Mouse (Mus musculus) megakaryocyte-erythroid progenitor cell, adult 5-6 weeks (primary cell): ENCODE results near the gene Cdh4. TPM values are rescaled to one million over a fixed set of nuclear protein-coding genes. Genes with fewer than 3 reads are reported as not detected.

Source experiments
- ATAC-seq: replicated peaks from 2 replicates; pipeline ENCODE4 v1.8.0; 2016; ENCODE audit warnings: mild to moderate bottlenecking, inconsistent platforms; ENCODE audit not compliant: severe bottlenecking, poor library complexity, low FRiP score, low TSS enrichment
- total RNA-seq, 2 experiments: library from RNA; stranded (forward) in 1 of 2; stranded (reverse) in 1 of 2; fragments of 200-1000, 215-1000 nt in 1 of 2; fragments of >200 nt in 1 of 2; fragmentation: Nextera tagmentation in 1 of 2; gene quantifications; 2 replicates each; pipeline ENCODE4 v1.2.3; 2014 to 2017

Cdh4 gene
- total RNA-seq, 2 experiments from 2014 or later: not detected

DNA sequence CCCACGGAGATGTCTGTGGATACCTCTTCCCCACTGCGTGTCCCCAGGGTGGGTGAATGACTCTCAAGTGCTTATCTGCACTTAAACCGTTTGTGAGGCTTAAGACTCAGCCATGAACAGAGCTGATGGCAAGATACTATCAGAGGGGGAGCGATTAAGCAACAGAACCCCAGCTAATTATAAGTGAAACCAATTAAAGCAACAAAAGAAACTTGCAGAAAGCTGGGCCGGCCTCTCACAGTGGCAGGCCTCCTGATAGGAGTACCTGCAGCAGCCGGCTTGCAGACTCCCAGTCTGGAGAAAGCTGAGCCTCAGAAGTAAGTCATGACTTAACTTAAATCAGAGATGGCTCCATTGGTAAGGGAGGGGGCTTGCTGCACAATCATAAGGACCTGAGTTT is 93.0 kb downstream of the Cdh4 start:
- ATAC-seq: no peak

DNA sequence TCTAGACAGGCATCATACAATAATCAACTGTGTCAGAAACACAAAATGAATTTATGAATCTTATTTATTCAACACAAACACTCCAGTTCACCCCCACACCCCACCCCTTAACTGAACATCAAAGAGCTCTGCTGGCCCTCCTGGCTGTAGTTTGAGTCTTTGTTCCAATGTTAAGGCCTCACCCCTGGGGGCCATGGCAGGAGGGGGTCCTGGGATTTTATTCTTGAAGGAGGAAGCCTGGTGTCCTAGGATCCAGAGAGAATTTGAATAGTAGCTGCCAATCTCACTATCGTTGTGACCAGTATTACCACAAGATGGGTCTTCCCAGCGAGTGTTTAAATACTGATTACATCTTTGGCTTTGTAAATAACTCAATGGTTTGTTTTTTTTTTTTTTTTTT is 94.5 kb downstream of the Cdh4 start:
- no peak for ATAC-seq

DNA sequence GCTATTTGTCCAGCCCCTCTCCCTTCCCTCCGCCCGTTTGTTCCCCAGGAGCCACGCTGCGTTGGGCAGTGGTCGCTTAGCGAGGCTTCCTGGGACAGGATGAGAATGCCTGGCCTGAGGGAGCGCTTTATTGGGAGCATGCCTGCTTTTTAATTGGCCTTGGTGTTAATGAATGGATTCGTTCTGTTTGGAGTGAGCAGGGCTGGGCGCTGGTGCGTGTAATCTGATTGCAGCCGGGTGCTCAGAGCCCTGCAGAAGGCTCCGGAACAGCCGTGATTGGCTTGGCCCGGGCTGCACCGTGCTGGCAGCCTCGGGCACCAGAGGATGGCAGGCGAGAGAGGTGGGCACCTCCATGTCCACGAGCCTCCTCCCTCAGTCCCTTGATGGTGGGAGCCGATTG is 95.2 kb downstream of the Cdh4 start:
- no peak for ATAC-seq

DNA sequence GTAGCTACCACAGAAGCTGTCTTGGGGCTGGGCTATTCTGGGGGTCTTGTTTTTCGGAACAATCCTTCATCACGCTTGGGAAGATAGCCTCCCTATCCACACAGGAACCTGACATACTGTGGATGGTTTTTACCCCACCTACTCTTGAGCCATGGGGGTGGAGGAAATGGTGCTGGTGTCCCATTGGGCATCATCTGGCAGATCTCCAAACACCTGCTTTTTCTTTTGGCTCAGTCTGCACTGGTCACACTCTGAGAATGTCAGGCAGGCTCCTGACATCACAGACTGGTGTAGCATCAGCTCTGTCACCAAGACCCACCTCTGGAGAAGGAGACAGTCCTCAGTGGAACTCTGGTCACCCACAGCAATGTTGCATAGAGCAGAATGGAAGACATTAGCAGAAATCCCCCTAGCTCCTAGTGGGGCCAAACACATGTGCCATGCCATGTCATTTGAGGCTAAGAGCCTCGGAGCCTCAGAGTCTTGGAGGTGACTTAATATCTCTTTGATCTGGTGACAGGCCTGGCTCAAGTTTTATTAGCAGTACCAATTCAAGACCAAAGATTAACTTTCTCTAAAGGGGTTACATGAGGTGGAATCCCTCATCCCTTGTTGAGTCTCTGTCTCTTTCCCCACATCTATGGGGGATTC is 95.7 kb downstream of the Cdh4 start:
- ATAC-seq: no peak

DNA sequence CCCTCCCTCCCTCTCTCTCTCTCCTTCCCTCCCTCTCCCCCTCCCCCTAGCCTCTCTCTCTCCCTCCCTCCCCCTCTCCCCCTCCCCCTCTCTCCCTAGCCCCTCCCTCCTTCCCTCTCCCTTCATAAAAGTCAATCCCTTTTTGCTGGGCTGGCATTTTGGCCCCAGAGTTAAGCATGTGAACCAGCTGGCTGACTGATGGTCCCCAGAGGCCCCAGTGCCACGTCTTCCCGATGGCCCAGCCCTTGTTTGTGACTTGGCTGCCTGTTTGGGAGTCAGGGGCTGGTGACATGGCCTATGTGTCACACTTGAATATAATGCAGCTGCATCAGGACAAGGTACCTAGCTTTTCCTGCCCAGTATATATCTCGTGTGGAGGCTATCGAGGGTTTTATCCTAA is 96.3 kb downstream of the Cdh4 start:
- no peak for ATAC-seq

DNA sequence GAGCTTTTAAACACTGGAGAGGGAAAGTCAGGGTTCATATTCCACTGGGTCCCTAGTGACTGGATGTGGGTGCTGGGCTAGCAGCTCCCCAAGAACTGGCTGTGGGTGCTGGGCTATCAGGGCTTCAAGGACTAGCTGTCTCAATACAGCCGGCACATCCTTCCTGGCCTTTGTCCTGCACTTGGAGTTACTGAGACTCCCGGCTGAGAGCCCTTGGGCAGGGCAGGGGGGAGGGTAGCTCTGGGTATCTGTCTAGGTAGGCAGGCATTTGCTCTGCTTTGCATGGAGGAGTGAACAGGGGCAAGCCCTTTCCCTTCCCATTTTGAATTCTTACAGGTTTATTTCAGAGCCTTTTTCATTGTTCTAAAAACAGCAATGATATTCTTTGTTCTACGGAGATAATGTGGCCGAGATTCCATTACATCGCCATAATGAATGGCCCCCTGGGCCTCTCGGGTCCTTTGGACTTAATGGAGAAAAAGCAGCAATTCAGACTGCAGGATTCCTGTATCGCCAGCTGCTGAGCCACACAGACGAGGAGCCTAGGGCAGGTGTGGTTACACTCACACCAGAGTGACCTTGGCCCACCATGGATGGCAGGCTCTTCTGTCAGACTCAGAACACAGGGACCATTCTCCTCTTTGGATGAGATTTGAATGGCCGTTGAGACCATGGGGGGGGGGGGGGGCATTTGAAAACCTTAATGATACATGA is 97.5 kb downstream of the Cdh4 start:
- no peak for ATAC-seq

DNA sequence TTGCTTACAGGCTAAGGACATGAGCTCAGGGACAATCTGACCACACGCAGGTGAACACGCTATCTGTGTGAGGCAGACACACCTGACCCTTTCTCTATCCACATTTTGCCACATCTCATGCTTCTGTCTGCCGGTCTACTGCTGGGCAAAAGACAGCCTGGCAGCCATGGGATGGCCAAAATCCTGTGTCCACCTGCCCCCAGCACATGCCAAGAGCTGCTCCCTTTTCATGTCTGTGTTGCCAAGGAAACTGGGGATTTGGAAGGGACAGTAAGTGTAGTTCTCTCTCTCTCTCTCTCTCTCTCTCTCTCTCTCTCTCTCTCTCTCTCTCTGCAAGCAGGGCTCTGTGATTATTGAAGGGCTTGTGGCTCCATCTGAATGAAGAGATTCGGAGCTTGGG is 98.9 kb downstream of the Cdh4 start:
- no peak for ATAC-seq

DNA sequence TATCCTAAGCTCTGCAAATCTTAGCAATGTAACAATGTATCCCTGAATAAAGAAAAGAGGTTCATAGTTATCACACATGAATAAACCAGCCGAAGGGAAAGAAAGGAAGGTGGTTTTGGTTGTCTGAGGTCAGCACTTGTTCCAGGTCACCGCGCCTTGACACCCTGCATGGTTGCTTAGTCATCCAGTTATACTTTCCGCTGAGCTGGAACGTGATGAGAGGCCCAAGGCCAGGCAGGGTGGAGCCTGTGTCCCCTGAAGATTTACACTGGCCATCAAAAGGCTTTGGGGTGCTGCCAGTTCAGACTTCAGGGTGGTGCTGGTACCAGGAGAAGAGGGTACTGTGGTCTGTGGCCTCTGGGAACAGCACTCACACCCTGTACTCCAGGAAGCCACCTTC is 105.4 kb downstream of the Cdh4 start:
- ATAC-seq: no peak

DNA sequence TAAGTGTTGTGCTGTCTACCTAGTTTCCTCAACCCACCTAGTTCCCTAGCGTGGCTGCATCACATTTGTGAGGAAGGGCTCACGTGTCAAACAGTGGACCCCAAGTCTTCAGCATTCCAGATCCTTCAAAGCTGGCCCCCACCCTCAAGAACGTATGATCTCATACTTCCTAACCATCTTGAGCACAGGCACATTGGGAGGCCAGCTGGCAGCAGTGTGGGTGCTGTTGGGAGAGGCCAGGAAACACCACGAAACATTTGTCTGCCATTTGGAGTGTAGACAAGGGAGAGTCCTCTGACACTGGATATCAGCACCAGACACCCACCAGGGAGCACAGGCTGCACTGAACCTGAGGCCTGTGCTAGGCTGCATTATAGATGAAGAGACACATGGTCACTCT is 113.7 kb downstream of the Cdh4 start:
- ATAC-seq: no peak

DNA sequence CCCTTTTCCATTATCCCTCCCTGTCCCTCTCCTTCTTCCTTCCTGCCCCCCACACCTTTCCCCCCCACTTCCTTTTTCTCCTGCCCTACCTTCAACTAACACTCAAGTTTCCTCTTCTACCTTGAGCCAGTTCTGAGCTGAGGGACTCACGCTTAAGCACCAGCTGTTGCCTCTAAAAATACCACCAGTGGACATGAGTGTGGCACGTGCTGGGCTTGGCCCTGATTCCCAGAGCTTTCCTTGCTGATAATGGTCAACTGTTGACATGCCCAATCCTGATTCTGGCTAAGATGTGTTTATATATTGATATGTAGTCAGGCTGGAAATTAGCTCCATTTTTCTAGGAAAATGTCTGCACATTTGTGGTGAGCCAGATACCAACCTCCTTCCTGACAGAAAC is 120.1 kb downstream of the Cdh4 start:
- ATAC-seq: no peak

DNA sequence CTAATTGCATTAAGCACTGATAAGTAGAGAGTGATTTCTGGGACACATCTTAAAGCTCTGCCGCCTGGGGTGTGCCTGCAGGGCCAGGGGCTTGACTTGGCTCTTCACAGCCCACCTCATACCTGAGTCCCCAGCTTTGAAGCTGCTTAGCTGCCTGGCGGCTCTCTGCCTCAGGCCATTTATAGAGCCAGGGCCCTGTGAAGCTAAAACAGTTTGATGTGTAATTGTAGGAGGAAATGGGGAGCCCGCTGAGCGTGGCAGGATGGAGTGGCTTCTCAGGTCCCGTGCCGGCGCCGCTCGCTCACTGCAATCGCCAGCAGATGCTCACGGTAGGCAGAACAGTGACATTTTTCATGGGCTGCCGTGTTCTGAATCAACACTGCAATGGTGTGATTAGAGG is 123.4 kb downstream of the Cdh4 start:
- no peak for ATAC-seq

DNA sequence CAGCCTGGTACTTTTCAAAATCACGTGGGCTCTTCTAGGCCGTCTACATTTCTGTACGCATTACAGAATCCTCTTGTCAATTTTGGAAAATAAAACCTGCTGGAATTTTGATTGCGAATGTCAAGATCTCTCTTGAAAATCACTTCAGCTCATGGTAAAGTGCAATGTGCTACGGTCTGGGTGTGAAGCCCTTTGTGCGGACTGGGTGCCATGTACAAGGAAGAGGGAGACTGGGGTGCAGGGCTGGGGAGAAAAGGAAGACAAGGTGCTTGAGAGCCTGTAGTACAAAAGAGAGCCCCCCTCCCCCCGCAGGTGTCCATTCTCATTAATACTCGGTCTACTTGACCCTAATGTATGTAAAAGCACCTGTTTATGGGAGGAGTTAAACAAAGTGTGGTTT is 125.7 kb downstream of the Cdh4 start:
- ATAC-seq: no peak

DNA sequence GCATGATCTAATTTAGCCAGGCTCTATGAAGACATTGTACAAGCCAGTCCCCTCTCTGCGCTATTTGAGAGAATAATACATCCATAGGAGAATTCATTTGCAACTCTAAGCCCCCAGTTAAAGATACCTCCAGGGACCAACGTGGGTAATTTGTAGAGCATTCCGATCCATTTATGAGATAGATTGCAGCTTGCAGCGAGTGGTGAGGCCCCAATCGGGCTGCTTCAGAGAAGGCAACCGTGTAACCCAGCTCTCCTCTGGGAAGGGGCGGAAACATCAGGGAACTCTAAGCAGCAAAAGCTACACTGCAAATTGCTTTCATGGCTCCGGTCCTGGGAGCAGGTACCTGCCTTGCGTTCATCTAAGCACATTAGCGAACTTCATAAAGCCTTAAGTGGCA is 126.9 kb downstream of the Cdh4 start:
- no peak for ATAC-seq

DNA sequence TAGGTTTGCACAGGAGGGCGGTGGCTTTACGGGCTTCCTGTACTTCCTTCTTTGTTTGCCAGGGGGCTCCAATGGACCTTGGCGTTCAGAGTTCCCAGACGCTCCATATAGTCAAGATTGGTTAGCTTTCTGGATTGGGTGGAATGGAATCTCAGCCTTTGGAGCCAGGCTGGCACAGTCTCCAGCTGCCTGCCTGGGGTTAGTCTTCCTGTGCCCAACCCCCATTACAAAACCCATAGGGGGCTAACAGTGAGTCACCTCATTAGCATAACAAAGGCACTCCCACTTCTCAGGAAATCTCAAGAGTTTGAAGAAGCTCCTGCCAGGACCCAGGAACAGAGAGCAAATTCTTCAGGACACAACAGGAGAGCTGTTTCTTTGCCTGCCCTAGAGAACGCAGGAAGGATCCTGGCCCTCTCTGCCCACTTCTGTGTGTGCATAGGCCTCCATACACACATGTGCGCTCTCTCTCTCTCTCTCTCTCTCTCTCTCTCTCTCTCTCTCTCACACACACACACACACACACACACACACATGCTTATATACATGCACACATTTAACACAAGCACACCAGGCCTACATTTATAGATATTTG is 129.0 kb downstream of the Cdh4 start:
- ATAC-seq: no peak

DNA sequence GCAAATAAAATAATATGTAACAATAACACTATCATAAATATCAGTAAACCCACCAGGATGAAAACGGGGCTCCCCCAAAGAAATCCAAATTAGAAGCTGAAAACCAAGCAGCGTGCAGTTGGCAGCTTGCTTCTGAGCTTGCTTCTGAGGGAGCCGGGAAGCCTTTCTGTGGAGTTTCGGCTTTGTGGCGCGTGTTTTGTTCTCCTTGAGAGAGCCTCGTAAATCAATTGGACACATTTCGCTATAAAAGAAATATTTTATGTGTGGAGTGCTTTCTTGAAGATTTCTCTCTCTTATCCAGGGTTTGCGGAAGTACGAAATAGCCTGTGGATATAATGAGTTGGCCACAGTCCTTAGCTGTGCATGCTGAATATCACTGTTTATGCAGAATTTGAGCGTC is 131.1 kb downstream of the Cdh4 start:
- ATAC-seq: no peak

DNA sequence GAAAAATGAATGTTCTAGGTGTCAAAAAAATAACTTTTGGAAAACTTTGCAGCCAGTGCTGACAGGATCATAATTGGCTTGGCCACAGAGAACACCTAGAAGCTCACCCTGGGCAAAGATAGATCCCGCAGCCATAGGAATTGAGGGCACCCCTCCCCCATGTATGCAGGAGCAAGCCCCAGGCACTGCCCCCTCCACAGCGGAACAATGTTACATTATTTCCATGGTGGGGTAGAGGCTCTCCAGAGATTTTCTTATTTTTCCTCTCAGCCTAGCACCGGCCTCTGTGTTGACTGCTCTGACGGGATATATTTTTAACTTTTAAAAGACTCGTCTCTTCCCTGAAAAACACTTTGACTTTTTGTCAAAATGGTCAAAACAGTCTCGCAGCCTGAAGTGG is 131.6 kb downstream of the Cdh4 start:
- ATAC-seq: no peak

DNA sequence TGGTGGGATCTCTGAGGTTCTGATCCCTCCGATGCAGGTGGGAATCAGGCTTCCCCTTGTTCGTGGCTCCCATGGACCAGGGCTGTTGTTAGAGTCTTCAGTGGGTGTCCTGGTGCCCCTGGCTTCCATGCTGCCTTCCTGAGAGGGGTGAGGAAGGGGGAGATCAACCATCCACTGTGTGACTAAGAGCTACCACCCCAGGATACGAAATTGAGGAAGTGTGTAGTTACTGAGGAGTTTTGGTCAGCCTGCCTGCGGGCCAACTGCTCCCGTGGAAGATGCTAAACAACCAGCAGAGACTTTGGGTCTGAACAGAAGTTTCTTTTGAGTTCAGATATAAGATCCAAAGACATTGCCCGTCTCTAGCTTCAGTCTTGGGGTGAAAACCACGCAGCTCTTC is 133.4 kb downstream of the Cdh4 start:
- no peak for ATAC-seq

DNA sequence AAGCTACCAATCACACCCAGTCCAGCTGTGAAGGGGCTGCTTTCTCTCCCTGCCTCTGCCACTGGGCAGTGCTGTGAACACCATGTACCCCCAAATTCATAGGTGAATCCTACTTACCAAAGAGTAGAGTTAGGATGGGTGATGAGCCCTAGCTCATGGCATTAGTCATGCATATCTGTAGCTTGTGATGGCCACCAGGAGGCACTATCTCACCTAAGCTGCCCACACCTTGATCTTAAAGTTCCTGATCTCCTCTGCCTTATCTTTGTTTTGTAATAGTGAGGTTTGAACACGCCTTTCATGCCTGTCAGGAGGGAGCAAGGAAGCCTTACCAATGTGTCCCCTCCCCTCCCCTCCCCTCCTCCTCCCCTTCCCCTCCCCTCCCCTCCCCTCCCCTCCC is 134.0 kb downstream of the Cdh4 start:
- no peak for ATAC-seq

DNA sequence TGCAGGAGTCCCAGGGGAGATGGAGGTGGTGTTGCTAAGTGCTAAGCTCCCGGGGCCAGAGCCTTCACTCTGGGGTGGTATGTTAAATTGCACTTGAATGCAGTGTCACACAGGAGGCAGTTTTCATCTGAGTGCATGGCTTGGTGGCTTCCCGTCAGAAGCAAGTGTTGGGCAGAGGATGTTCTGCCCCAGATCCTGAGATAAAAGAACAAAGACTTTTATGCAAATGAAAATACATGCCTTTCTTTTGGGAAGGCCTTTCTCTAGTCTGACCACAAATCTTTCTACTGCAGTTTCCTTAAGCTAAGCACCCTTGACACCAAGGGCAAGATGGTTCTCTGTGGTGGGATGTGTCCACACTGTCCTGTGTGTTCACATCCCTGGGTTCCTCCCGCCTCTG is 136.1 kb downstream of the Cdh4 start:
- ATAC-seq: no peak

DNA sequence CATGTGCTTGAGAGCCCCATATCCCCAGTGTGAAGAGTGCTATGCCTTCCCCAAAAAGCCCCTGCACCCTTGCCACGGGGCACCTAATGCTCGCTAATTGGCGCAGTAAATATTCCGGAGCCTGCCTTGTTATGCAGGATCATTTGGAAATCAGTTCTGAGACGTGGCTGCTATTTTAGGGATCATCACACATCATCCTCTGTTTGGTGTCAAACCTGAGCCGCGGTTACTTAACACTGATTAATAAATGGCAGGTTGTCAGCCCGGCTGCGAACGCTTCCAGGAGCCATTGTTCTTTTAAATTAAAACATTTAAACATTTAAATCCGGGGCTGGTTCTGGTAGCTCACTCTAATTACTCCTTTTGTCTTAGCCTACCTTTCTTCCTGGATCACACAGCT is 136.6 kb downstream of the Cdh4 start:
- no peak for ATAC-seq

DNA sequence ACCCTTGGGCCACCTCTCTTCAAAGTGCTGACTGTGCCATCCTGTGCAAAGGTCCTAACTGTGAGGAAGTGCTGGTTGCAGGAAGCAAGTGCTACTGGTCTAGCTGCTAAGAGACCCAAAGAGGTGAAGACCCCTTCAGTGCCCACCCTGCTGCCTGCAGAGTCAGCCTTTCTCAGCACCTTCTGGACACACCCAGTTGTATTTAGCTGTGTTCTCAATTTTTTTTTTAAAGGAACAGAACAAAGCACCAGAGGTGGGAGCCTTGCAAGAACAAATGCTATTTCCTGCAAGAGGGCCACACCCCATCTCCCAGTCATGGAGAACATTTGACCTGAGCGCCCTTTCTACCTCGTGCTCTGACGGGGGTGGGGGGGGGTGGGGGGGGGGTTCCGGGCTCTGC is 138.2 kb downstream of the Cdh4 start:
- ATAC-seq: no peak
